Mouse (Mus musculus): ENCODE data around the gene Lepr. TPM values are rescaled to one million over a fixed set of nuclear protein-coding genes. Genes with fewer than 3 reads are reported as not detected.

The Lepr gene
- 1.8 and 2.0 TPM in 2 replicates for polyA plus RNA-seq (2016; fragmentation: Nextera tagmentation; extraction: Ambion mirVana)

- Histone ChIP-seq H3K4me1 (peaks cover 13% of the 10 kb centered on the region), H3K9me3 (no peaks in the 10 kb centered on the region), H3K27me3 (peaks cover 22% of the 10 kb centered on the region), H3K27ac (no peak within 1 kb of the TSS), H3K9ac (peak within 1 kb of the TSS; percentile 27), H3K4me2 (peak within 1 kb of the TSS; percentile 92), H3K36me3 (replicated peaks) (no peaks in the 10 kb centered on the region), H3K4me3 (replicated peaks) (peak within 1 kb of the TSS; percentile 49)
- ATAC-seq (ENCODE audit: low FRiP score) = no peak
- 1% methylated on average over 50 of the region's 50 CpGs for WGBS
Observed at GRCm38 (mm10) chr4:101717367-101718121, at the start of gene Lepr. Gene Lepr (plus strand): TSS chr4:101717404.

- Histone ChIP-seq H3K4me1 (peaks cover 3% of the 10 kb centered on the region; the same call in 1 of the 2 replicates), H3K4me2 (no peak overlapping the region), H3K36me3 (replicated peaks) (no peaks in the 10 kb centered on the region), H3K27me3 (no peaks in the 10 kb centered on the region), H3K9me3 (0 out of 2 replicates have a peak, but pooled peaks cover 4% of the 10 kb centered on the region), H3K9ac (no peak overlapping the region), H3K27ac (no peak overlapping the region), H3K4me3 (replicated peaks) (no peak overlapping the region)
- WGBS = 49% methylated on average over 5 of the region's 5 CpGs
- ATAC-seq (ENCODE audit: low FRiP score) = no peak
Observed at GRCm38 (mm10) chr4:101669161-101669560, 48.0 kb upstream of the Lepr start.

- WGBS = 74% methylated on average over 5 of the region's 5 CpGs
- Histone ChIP-seq H3K36me3 (replicated peaks) (no peaks in the 10 kb centered on the region), H3K4me3 (replicated peaks) (no peak overlapping the region), H3K9ac (no peak overlapping the region), H3K27ac (no peak overlapping the region), H3K4me1 (peaks cover 3% of the 10 kb centered on the region; the same call in 1 of the 2 replicates), H3K4me2 (no peak overlapping the region), H3K27me3 (no peaks in the 10 kb centered on the region), H3K9me3 (0 out of 2 replicates have a peak, but pooled peaks cover 4% of the 10 kb centered on the region)
- no peak for ATAC-seq (ENCODE audit: low FRiP score)
Observed at GRCm38 (mm10) chr4:101669811-101670210, 47.4 kb upstream of the Lepr start.

- no peak overlapping the region for H3K27ac ChIP-seq
- no peak for ATAC-seq (ENCODE audit: low FRiP score)
- no peaks in the 10 kb centered on the region for H3K4me1 ChIP-seq
- no peak overlapping the region for H3K4me3 ChIP-seq (replicated peaks)
- no peaks in the 10 kb centered on the region for H3K27me3 ChIP-seq
- H3K9ac ChIP-seq = no peak overlapping the region
- H3K4me2 ChIP-seq = no peak overlapping the region
- 82% methylated on average over 5 of the region's 5 CpGs for WGBS
- no peaks in the 10 kb centered on the region for H3K9me3 ChIP-seq
- no peaks in the 10 kb centered on the region for H3K36me3 ChIP-seq (replicated peaks)
Observed at GRCm38 (mm10) chr4:101674790-101675189, 42.4 kb upstream of the Lepr start.

- H3K9me3 ChIP-seq = no peaks in the 10 kb centered on the region
- H3K27ac ChIP-seq = no peak overlapping the region
- no peak overlapping the region for H3K4me2 ChIP-seq
- H3K36me3 ChIP-seq (replicated peaks) = no peaks in the 10 kb centered on the region
- ATAC-seq (ENCODE audit: low FRiP score) = no peak
- H3K4me1 ChIP-seq = no peaks in the 10 kb centered on the region
- 87% methylated on average over 4 of the region's 4 CpGs for WGBS
- no peak overlapping the region for H3K4me3 ChIP-seq (replicated peaks)
- no peak overlapping the region for H3K9ac ChIP-seq
- H3K27me3 ChIP-seq = no peaks in the 10 kb centered on the region
Observed at GRCm38 (mm10) chr4:101675726-101676125, 41.5 kb upstream of the Lepr start.

- Histone ChIP-seq H3K27me3 (no peaks in the 10 kb centered on the region), H3K4me1 (no peaks in the 10 kb centered on the region), H3K4me2 (no peak overlapping the region), H3K27ac (no peak overlapping the region), H3K9me3 (no peaks in the 10 kb centered on the region), H3K36me3 (replicated peaks) (no peaks in the 10 kb centered on the region), H3K9ac (no peak overlapping the region), H3K4me3 (replicated peaks) (no peak overlapping the region)
- ATAC-seq (ENCODE audit: low FRiP score) = no peak
- WGBS = 87% methylated on average over 4 of the region's 4 CpGs
Observed at GRCm38 (mm10) chr4:101682620-101683019, 34.6 kb upstream of the Lepr start.

- no peak overlapping the region for H3K9ac ChIP-seq
- no peaks in the 10 kb centered on the region for H3K9me3 ChIP-seq
- H3K27ac ChIP-seq = no peak overlapping the region
- no peak overlapping the region for H3K4me3 ChIP-seq (replicated peaks)
- no peak for ATAC-seq (ENCODE audit: low FRiP score)
- H3K27me3 ChIP-seq = no peaks in the 10 kb centered on the region
- no peaks in the 10 kb centered on the region for H3K36me3 ChIP-seq (replicated peaks)
- no peaks in the 10 kb centered on the region for H3K4me1 ChIP-seq
- WGBS = 85% methylated on average over 3 of the region's 3 CpGs
- no peak overlapping the region for H3K4me2 ChIP-seq
Observed at GRCm38 (mm10) chr4:101683086-101683485, 34.1 kb upstream of the Lepr start.

- H3K4me3 ChIP-seq (replicated peaks) = no peak overlapping the region
- no peaks in the 10 kb centered on the region for H3K36me3 ChIP-seq (replicated peaks)
- no peak overlapping the region for H3K9ac ChIP-seq
- no peaks in the 10 kb centered on the region for H3K4me1 ChIP-seq
- 92% methylated on average over 3 of the region's 3 CpGs for WGBS
- no peak overlapping the region for H3K27ac ChIP-seq
- no peak for ATAC-seq (ENCODE audit: low FRiP score)
- no peaks in the 10 kb centered on the region for H3K9me3 ChIP-seq
- no peaks in the 10 kb centered on the region for H3K27me3 ChIP-seq
- H3K4me2 ChIP-seq = no peak overlapping the region
Observed at GRCm38 (mm10) chr4:101684821-101685220, 32.4 kb upstream of the Lepr start.

- 84% methylated on average over 13 of the region's 13 CpGs for WGBS
- Histone ChIP-seq H3K9ac (no peak overlapping the region), H3K27me3 (no peaks in the 10 kb centered on the region), H3K4me3 (replicated peaks) (no peak overlapping the region), H3K4me2 (no peak overlapping the region), H3K9me3 (no peaks in the 10 kb centered on the region), H3K4me1 (no peaks in the 10 kb centered on the region), H3K27ac (no peak overlapping the region), H3K36me3 (replicated peaks) (no peaks in the 10 kb centered on the region)
- no peak for ATAC-seq (ENCODE audit: low FRiP score)
Observed at GRCm38 (mm10) chr4:101686227-101686810, 30.9 kb upstream of the Lepr start.

GRCm38 (mm10) chr4:101689241-101689640, 28.0 kb upstream of the Lepr start:
- no peak overlapping the region for H3K4me3 ChIP-seq (replicated peaks)
- WGBS = 90% methylated on average over 4 of the region's 4 CpGs
- no peak overlapping the region for H3K9ac ChIP-seq
- H3K27me3 ChIP-seq = no peaks in the 10 kb centered on the region
- H3K4me2 ChIP-seq = no peak overlapping the region
- no peak for ATAC-seq (ENCODE audit: low FRiP score)
- H3K27ac ChIP-seq = no peak overlapping the region
- H3K4me1 ChIP-seq = no peaks in the 10 kb centered on the region
- H3K36me3 ChIP-seq (replicated peaks) = no peaks in the 10 kb centered on the region
- H3K9me3 ChIP-seq = no peaks in the 10 kb centered on the region

GRCm38 (mm10) chr4:101689645-101690044, 27.6 kb upstream of the Lepr start:
- 87% methylated on average over 5 of the region's 5 CpGs for WGBS
- Histone ChIP-seq H3K9me3 (no peaks in the 10 kb centered on the region), H3K9ac (no peak overlapping the region), H3K4me1 (no peaks in the 10 kb centered on the region), H3K27ac (no peak overlapping the region), H3K4me2 (no peak overlapping the region), H3K27me3 (no peaks in the 10 kb centered on the region), H3K4me3 (replicated peaks) (no peak overlapping the region), H3K36me3 (replicated peaks) (no peaks in the 10 kb centered on the region)
- no peak for ATAC-seq (ENCODE audit: low FRiP score)

GRCm38 (mm10) chr4:101692892-101693291, 24.3 kb upstream of the Lepr start:
- Histone ChIP-seq H3K27me3 (no peaks in the 10 kb centered on the region), H3K36me3 (replicated peaks) (no peaks in the 10 kb centered on the region), H3K27ac (no peak overlapping the region), H3K4me2 (no peak overlapping the region), H3K4me3 (replicated peaks) (no peak overlapping the region), H3K9me3 (no peaks in the 10 kb centered on the region), H3K4me1 (no peaks in the 10 kb centered on the region), H3K9ac (no peak overlapping the region)
- WGBS = 84% methylated on average over 4 of the region's 4 CpGs
- ATAC-seq (ENCODE audit: low FRiP score) = no peak

- Histone ChIP-seq H3K4me3 (replicated peaks) (no peak overlapping the region), H3K4me2 (no peak overlapping the region), H3K27me3 (no peaks in the 10 kb centered on the region), H3K27ac (no peak overlapping the region), H3K36me3 (replicated peaks) (no peaks in the 10 kb centered on the region), H3K9ac (no peak overlapping the region), H3K9me3 (no peaks in the 10 kb centered on the region), H3K4me1 (no peaks in the 10 kb centered on the region)
- WGBS = 82% methylated on average over 6 of the region's 6 CpGs
- ATAC-seq (ENCODE audit: low FRiP score) = no peak
Observed at GRCm38 (mm10) chr4:101694529-101694928, 22.7 kb upstream of the Lepr start.

All from forebrain, embryonic 12.5 days (tissue).